Mouse (Mus musculus) lung, embryonic 15.5 days (tissue): ENCODE measurements at regions not wholly inside any gene's neighbourhood (a gene's known extent, or its start where the extent isn't known, plus 50 kb on each side); places are given as distances from the start of the nearest gene placed in this dataset.

Experiments
- ATAC-seq: fragments of 200-750 bp; cut with Nextera tagmentation; 2 replicates; pipeline ENCODE4 v1.8.0; 2017; ENCODE audit warnings: moderate number of reproducible peaks, borderline replicate concordance; ENCODE audit not compliant: low FRiP score, low TSS enrichment; ENCODE audit errors: extremely low read depth
- H3K27ac ChIP-seq: fragments of 300-500 bp; sonication (generic); 2 replicates; pipeline ENCODE4 v1.5.1; 2015; ENCODE audit warnings: moderate library complexity, mild to moderate bottlenecking, inconsistent platforms
- H3K27me3 ChIP-seq: fragments of 300-500 bp; sonication (generic); 2 replicates; pipeline ENCODE4 v1.6.1; 2015; ENCODE audit warnings: inconsistent platforms
- H3K36me3 ChIP-seq: fragments of 300-500 bp; sonication (generic); 2 replicates; pipeline ENCODE4 v1.6.1; 2015; ENCODE audit warnings: inconsistent platforms
- H3K4me1 ChIP-seq: fragments of 300-500 bp; sonication (generic); 2 replicates; pipeline ENCODE4 v1.6.1; 2015; ENCODE audit warnings: inconsistent platforms
- H3K4me2 ChIP-seq: fragments of 300-500 bp; sonication (generic); 2 replicates; pipeline ENCODE4 v1.6.1; 2015; ENCODE audit warnings: inconsistent platforms, mild to moderate bottlenecking, moderate library complexity
- H3K4me3 ChIP-seq: fragments of 300-500 bp; sonication (generic); 2 replicates; pipeline ENCODE4 v1.5.1; 2015; ENCODE audit warnings: mild to moderate bottlenecking, inconsistent platforms
- H3K9ac ChIP-seq: fragments of 300-500 bp; sonication (generic); 2 replicates; pipeline ENCODE4 v1.6.1; 2015; ENCODE audit warnings: inconsistent platforms
- H3K9me3 ChIP-seq: fragments of 300-500 bp; sonication (generic); 2 replicates; pipeline ENCODE4 v1.6.1; 2016; ENCODE audit warnings: inconsistent platforms
- WGBS: fragments of 180-500 bp; shearing (Covaris S2); methylation state at CpG from one replicate; pipeline ENCODE4 v1.1.7; 2015; 5-methylcytosine and 5-hydroxymethylcytosine counted together

DNA sequence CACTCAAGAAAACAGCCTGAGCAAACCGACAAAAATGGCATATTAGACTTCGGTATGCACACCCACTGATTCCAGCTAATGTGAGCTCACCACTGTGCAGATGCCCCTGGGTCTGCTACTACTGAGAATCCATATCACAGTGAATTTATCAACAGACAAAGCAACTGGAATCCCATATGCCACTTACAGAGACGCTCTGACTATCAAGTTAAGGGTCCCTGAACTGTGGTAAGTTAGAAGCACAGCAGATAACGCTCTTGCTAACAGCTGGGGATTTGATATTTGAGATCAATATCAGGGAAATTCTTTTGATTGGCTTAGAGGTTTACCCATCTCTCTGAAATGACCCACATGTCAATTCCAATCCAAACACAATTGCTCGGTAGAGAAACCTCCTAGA, 205.0 kb downstream of the Parm1 start:
- no peaks in the 10 kb centered on the region for H3K27me3 ChIP-seq
- no peak for ATAC-seq
- no peaks in the 10 kb centered on the region for H3K9me3 ChIP-seq
- no peaks in the 10 kb centered on the region for H3K36me3 ChIP-seq
- WGBS: 62% methylated on average over 5 of the region's 5 CpGs
- no peak overlapping the region for H3K9ac ChIP-seq
- no peak overlapping the region for H3K4me2 ChIP-seq
- H3K4me1 ChIP-seq: no peaks in the 10 kb centered on the region
- no peak overlapping the region for H3K27ac ChIP-seq
- H3K4me3 ChIP-seq: no peak overlapping the region

DNA sequence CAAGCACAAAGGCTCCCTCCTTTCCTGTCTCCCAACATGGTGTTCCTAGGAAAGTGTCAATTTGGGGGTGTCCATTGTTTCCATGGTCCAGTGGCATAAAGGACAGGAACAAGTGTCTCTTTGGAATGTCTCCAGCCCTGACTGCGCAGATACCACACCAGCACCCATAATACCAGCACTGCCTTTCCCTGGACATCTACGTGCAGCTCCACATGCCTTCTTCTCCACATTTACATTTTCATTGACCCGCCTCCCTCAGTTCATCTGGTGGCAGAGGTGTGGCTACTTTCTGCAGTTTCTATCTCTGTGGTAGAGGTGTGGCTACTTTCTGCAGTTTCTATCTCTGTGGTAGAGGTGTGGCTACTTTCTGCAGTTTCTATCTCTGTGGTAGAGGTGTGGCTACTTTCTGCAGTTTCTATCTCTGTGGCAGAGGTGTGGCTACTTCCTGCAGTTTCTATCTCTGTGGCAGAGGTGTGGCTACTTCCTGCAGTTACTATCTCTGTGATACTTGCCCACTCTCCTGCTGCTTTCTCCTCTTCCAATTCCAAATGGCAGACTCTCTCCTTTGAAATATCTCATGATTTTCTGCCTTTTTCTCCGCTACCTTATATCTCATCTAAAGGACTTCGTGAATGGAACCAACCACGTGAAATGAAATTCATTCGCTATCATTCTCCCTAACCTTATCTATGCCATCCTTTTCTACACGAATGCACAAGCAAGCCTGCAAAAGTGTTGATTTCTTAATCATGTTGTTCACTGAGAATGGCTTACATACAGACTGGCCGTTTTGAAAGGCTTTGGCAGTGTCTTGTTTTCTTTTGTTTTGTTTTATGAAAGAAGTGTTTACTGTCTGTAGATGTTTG, 204.0 kb downstream of the Parm1 start:
- H3K27ac ChIP-seq: no peak overlapping the region
- no peaks in the 10 kb centered on the region for H3K36me3 ChIP-seq
- H3K4me2 ChIP-seq: no peak overlapping the region
- no peaks in the 10 kb centered on the region for H3K27me3 ChIP-seq
- 88% methylated on average over 9 of the region's 9 CpGs for WGBS
- no peak overlapping the region for H3K4me3 ChIP-seq
- no peak overlapping the region for H3K9ac ChIP-seq
- H3K4me1 ChIP-seq: no peaks in the 10 kb centered on the region
- no peak for ATAC-seq
- H3K9me3 ChIP-seq: no peaks in the 10 kb centered on the region

DNA sequence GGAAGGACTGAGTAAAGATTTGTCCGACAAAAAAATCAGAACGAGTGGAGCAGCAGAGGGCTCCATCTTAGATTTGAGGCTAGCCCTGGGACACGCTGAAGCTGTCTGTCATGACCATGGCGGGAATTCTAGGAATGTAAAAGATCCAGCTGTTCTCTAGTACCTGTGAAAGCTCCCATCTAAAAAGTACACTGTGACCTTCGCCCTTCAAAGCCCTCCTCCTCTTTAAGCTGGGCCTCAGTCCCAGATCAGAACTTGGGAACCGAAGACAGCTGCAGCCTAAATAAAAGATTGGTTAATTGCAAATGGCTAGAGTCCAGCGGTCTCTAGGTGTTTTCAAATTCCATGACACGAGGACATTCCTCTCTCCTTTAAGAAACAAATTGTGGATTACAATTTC, 195.6 kb downstream of the Parm1 start:
- Histone ChIP-seq H3K4me3 (no peak overlapping the region), H3K27me3 (no peaks in the 10 kb centered on the region), H3K9ac (no peak overlapping the region), H3K36me3 (no peaks in the 10 kb centered on the region), H3K4me1 (no peaks in the 10 kb centered on the region; the same call in 1 of the 2 replicates), H3K4me2 (no peak overlapping the region), H3K9me3 (no peaks in the 10 kb centered on the region), H3K27ac (no peak overlapping the region)
- WGBS: 29% methylated on average over 8 of the region's 8 CpGs
- no peak for ATAC-seq

DNA sequence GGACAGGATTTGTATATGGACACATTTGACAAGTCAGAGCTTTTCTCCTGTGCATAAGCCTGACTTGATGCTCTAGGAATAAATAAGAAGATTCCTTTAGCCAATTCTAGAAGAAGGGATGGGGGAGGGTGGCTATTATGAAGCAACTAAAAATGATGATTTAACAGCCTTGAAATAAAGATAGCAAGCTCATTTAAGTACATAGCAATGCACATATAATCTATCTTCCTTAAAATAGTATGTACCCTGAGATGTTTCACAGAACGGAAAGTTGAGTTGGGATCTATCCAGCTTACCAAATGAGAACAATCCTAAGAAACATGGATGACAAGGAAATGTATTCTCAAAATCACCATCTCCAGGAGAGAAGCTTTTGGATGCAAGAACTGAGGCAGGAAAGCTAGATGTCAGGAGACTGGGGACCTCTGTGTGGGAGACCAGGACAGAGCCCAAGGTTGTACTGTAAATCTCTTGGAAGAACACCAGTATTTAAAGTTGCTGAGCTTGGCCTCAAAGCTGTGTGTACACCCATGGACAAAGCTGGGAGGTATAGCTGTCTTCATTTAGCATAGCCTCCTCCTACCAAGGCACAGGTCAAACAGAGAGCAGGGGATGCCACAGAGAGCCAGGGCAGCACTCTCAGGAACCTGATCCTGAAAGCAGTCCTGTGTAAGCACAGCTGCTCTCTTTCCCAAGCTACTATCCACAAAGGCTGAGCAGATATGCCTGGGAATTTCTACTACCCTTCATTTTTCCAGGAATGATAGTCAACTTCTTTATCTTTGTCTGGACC, 192.3 kb downstream of the Parm1 start:
- Histone ChIP-seq H3K4me1 (no peaks in the 10 kb centered on the region; the same call in 1 of the 2 replicates), H3K9ac (no peak overlapping the region), H3K9me3 (no peaks in the 10 kb centered on the region), H3K4me3 (no peak overlapping the region), H3K27ac (no peak overlapping the region), H3K36me3 (no peaks in the 10 kb centered on the region), H3K27me3 (no peaks in the 10 kb centered on the region), H3K4me2 (no peak overlapping the region)
- 66% methylated on average over 1 of the region's 1 CpGs for WGBS
- ATAC-seq: no peak

DNA sequence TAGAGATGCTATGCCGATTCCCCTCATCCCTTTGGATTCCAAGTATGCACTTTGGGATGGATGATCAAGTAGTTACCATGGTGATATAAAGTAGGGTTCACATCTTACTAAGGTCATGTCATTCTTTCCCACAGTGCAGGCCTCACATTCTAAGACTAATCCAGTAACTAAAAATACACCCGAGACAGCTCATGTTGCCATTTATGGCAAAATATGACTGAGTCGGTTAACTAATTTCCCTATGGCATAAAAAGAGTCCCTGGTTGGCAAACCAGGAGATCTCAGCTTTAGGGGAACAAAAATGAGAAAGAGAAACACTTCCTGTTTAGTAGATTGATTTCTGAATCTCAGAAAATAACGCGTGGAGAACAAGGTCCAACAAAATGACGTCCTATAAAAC, 190.7 kb downstream of the Parm1 start:
- 83% methylated on average over 6 of the region's 6 CpGs for WGBS
- Histone ChIP-seq H3K4me1 (no peaks in the 10 kb centered on the region; the same call in 1 of the 2 replicates), H3K9me3 (no peaks in the 10 kb centered on the region), H3K4me3 (no peak overlapping the region), H3K4me2 (no peak overlapping the region), H3K27ac (no peak overlapping the region), H3K9ac (no peak overlapping the region), H3K36me3 (no peaks in the 10 kb centered on the region), H3K27me3 (no peaks in the 10 kb centered on the region)
- no peak for ATAC-seq

DNA sequence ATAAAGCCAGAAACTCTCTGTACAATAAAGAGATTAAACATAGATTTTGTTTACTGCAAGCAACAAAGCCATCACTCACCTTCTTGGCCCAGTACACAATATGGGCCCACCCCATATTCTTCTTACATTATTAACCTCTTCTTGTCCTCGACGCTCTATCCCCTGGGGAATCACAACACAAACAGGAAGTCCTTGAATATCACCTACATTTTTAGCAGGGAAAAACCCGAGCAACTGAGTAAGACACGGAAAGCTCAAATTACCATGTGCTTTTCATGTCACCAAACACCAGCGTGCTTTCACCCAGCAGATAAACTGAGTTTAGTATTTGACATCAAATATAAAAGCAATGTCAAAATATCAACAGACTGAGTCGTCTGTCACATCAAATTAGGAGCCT, 179.7 kb downstream of the Parm1 start:
- H3K27me3 ChIP-seq: no peaks in the 10 kb centered on the region
- no peak overlapping the region for H3K9ac ChIP-seq
- WGBS: 45% methylated on average over 6 of the region's 6 CpGs
- no peak overlapping the region for H3K4me2 ChIP-seq
- H3K36me3 ChIP-seq: no peaks in the 10 kb centered on the region
- H3K27ac ChIP-seq: no peak overlapping the region
- H3K4me1 ChIP-seq: no peaks in the 10 kb centered on the region
- H3K4me3 ChIP-seq: no peak overlapping the region
- no peaks in the 10 kb centered on the region for H3K9me3 ChIP-seq
- no peak for ATAC-seq

DNA sequence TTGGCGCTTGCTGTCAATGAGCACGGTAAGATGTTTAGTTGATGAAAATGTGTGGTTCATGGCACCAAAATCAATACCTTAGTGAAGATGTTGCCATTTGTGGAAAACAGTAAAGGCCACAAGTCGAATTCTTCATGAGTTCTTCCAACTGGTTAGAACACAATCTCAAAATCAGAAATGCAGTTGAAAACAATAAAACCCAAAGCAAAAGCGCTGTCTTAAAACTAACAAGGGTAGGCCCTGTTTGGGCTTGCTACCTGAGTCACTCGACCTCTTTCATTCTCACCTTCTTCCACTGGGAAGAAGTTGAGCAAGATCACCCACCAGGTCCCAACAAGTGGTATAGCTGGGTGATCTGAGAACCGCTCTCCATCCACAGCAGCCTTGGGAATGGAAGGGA, 179.1 kb downstream of the Parm1 start:
- no peaks in the 10 kb centered on the region for H3K4me1 ChIP-seq
- no peaks in the 10 kb centered on the region for H3K36me3 ChIP-seq
- no peaks in the 10 kb centered on the region for H3K9me3 ChIP-seq
- no peak for ATAC-seq
- H3K9ac ChIP-seq: no peak overlapping the region
- no peak overlapping the region for H3K27ac ChIP-seq
- H3K4me3 ChIP-seq: no peak overlapping the region
- WGBS: 81% methylated on average over 6 of the region's 6 CpGs
- no peaks in the 10 kb centered on the region for H3K27me3 ChIP-seq
- H3K4me2 ChIP-seq: no peak overlapping the region

DNA sequence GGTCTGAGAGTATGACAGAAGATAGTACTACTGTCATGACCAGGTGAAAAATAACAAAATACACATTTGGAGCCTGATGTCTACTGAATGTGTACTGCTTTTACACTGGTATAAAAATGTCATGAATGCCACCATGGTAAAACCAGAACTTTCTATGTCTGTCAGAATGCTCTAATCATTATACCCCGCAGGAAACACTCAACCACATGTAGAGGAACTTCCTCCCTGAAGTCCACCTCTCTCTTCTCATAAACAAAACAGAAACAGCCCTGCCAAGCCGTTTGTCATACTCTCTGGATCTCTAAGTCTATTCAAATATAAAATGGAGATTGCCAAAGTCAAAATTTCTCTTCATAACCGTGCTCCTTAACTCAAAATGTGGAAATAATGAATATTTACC, 178.2 kb downstream of the Parm1 start:
- H3K4me2 ChIP-seq: no peak overlapping the region
- no peaks in the 10 kb centered on the region for H3K27me3 ChIP-seq
- H3K4me1 ChIP-seq: no peaks in the 10 kb centered on the region
- H3K27ac ChIP-seq: no peak overlapping the region
- H3K9me3 ChIP-seq: no peaks in the 10 kb centered on the region
- 62% methylated on average over 3 of the region's 3 CpGs for WGBS
- no peak for ATAC-seq
- no peaks in the 10 kb centered on the region for H3K36me3 ChIP-seq
- H3K9ac ChIP-seq: no peak overlapping the region
- no peak overlapping the region for H3K4me3 ChIP-seq

DNA sequence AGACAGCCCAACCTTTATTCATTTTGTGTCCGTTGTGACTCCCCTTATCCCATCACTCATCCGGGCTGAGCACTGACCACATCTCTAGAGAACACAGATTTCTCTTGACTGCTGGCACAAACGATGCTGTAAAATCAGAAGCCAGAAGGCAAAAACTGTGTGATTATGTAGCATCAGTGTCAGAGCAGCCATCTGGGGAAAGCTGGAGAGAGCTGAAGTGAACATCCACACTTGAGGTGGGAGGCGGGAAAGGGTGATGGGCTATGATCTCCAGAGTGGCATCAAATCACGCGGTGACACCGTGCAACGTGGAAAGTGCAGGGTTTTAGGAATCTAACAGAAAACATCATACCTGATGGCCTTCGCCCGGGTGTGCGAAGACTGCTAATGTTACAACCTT, 175.9 kb downstream of the Parm1 start:
- Histone ChIP-seq H3K4me1 (no peaks in the 10 kb centered on the region), H3K36me3 (no peaks in the 10 kb centered on the region), H3K27me3 (no peaks in the 10 kb centered on the region), H3K9ac (no peak overlapping the region), H3K4me2 (no peak overlapping the region), H3K27ac (no peak overlapping the region), H3K4me3 (no peak overlapping the region), H3K9me3 (no peaks in the 10 kb centered on the region)
- no peak for ATAC-seq
- WGBS: 76% methylated on average over 11 of the region's 11 CpGs

DNA sequence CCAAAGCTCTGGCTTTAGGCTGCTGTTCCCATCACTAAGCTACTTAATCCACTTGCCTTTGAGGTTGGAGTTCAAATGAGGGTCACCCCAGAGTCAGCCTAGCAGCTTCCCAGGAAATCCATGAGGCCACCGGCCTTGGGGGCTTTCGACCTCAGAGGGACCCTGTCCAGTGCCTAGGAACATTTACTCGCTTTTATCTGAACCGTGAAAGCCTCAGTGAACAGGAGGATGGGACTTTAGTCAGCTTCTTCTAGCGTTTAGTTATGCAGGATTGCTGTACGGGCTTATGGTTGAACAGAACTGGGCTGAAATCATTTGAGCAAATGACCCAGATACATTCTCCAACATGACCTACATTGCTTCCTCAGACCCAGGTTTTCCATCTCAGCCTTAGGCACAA, 174.9 kb downstream of the Parm1 start:
- no peak for ATAC-seq
- Histone ChIP-seq H3K27ac (no peak overlapping the region), H3K36me3 (no peaks in the 10 kb centered on the region), H3K4me1 (no peaks in the 10 kb centered on the region), H3K4me2 (no peak overlapping the region), H3K9ac (no peak overlapping the region), H3K4me3 (no peak overlapping the region), H3K9me3 (no peaks in the 10 kb centered on the region), H3K27me3 (no peaks in the 10 kb centered on the region)
- 43% methylated on average over 6 of the region's 6 CpGs for WGBS

DNA sequence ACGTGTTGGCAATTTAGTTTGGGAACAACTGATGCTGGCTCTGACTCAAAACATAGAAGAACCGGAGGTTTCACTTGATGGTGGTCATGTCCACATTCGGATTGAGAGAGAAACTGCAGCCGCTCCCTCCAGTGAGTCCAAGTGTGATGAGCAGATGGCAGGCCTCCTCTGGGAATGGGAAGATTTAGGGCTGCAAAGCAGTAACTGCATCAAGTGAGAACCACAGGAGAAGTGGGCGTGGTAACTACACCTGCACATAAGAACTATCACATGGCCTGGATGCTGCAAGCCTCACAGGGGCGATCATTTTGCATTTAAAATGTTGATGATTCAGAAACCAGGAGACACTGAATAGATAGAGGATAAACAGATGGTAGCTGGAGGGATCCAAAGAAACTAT, 161.3 kb downstream of the Parm1 start:
- no peaks in the 10 kb centered on the region for H3K36me3 ChIP-seq
- H3K4me1 ChIP-seq: no peaks in the 10 kb centered on the region
- H3K9ac ChIP-seq: no peak overlapping the region
- 74% methylated on average over 6 of the region's 6 CpGs for WGBS
- no peak for ATAC-seq
- no peak overlapping the region for H3K27ac ChIP-seq
- H3K4me2 ChIP-seq: no peak overlapping the region
- no peak overlapping the region for H3K4me3 ChIP-seq
- no peaks in the 10 kb centered on the region for H3K27me3 ChIP-seq
- H3K9me3 ChIP-seq: no peaks in the 10 kb centered on the region
